Mouse (Mus musculus) embryonic facial prominence, embryonic 15.5 days (tissue): ENCODE data around the gene Gm20388. TPM values are rescaled to one million over a fixed set of nuclear protein-coding genes. Genes with fewer than 3 reads are reported as not detected.

ENCODE experiments used
- ATAC-seq: fragments of 200-750 bp; cut with Nextera tagmentation; 2 replicates; pipeline ENCODE4 v1.8.0; 2017; ENCODE audit warnings: low read depth, moderate TSS enrichment; ENCODE audit not compliant: insufficient number of reproducible peaks, low FRiP score, low TSS enrichment
- H3K27ac ChIP-seq: fragments of 300-500 bp; sonication (generic); replicated peaks from 2 replicates; pipeline ENCODE4 v1.5.1; 2015; ENCODE audit warnings: mild to moderate bottlenecking, inconsistent platforms
- H3K27me3 ChIP-seq: fragments of 300-500 bp; sonication (generic); 2 replicates; pipeline ENCODE4 v1.6.1; 2015; ENCODE audit warnings: inconsistent platforms
- H3K36me3 ChIP-seq: fragments of 300-500 bp; sonication (generic); 2 replicates; pipeline ENCODE4 v1.6.1; 2015; ENCODE audit warnings: mild to moderate bottlenecking, inconsistent platforms
- H3K4me1 ChIP-seq: fragments of 300-500 bp; sonication (generic); 2 replicates; pipeline ENCODE4 v1.6.1; 2015; ENCODE audit warnings: inconsistent platforms
- H3K4me2 ChIP-seq: fragments of 300-500 bp; sonication (generic); replicated peaks from 2 replicates; pipeline ENCODE4 v1.6.1; 2015; ENCODE audit warnings: mild to moderate bottlenecking, inconsistent platforms
- H3K4me3 ChIP-seq: fragments of 300-500 bp; sonication (generic); replicated peaks from 2 replicates; pipeline ENCODE4 v1.5.1; 2015; ENCODE audit warnings: mild to moderate bottlenecking, inconsistent platforms
- H3K9ac ChIP-seq: fragments of 300-500 bp; sonication (generic); 2 replicates; pipeline ENCODE4 v1.6.1; 2015; ENCODE audit warnings: inconsistent platforms
- H3K9me3 ChIP-seq: fragments of 300-500 bp; sonication (generic); replicated peaks from 2 replicates; pipeline ENCODE4 v1.6.1; 2016; ENCODE audit warnings: inconsistent platforms
- WGBS: fragments of 180-500 bp; shearing (Covaris S2); methylation state at CpG from one replicate; pipeline ENCODE4 v1.1.7; 2015; 5-methylcytosine and 5-hydroxymethylcytosine counted together
- polyA plus RNA-seq: library from polyadenylated mRNA; unstranded; fragments of >200 nt; fragmentation: Nextera tagmentation; extraction: Ambion mirVana; gene quantifications from 2 replicates; pipeline ENCODE4 v1.2.1, GENCODE M21; 2015

The Gm20388 gene
- polyA plus RNA-seq, 1 experiment from 2014 or later, result 8.0 TPM

DNA sequence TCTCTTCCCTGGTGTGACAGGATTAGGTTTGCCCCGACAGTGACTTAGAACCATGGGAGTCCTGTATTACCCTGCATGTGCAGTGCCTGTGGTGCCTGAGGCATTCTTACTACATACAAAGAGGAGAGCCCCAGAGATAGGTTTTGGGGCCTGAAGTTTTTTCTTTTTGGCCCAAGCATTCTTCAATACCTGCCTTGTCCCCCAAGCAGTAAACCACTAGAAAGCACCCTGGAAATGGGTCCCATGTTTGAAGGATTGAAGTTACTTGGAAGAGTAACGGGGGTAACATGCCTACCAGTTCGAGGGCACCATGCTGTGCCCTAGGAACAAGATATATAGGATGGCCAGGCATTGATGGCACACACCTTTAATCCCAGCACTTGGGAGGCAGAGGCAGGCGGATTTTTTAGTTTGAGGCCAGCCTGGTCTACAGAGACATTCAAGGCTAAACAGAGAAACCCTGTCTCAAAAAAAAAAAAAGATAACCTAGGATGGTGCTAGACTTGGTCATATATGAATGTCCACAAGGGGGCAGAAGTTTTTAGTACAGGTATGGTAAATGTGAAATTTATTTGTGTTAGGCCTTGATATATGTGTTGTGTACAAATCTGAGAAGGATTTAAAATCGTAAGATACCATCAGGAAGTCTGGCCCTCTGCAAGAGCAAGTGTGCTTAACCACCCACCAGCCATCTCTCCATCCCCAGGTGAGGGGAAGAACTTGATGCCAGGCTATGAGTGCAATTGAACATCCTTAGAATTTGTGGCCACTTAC is 3195.1 kb downstream of the Gm20388 start:
- no peak overlapping the region for H3K4me2 ChIP-seq
- no peak overlapping the region for H3K27ac ChIP-seq
- H3K4me1 ChIP-seq, result peaks cover 24% of the 10 kb centered on the region
- WGBS, result 68% methylated on average over 5 of the region's 5 CpGs
- H3K27me3 ChIP-seq, result no peaks in the 10 kb centered on the region
- no peak overlapping the region for H3K9ac ChIP-seq
- no peaks in the 10 kb centered on the region for H3K9me3 ChIP-seq
- no peak for ATAC-seq
- no peak overlapping the region for H3K4me3 ChIP-seq
- H3K36me3 ChIP-seq, result peaks cover 27% of the 10 kb centered on the region

GRCm38 (mm10) chr8:123106531-123106930 is 3195.9 kb downstream of the Gm20388 start:
- Histone ChIP-seq H3K9me3 (no peaks in the 10 kb centered on the region), H3K9ac (no peak overlapping the region), H3K4me2 (no peak overlapping the region), H3K4me3 (no peak overlapping the region), H3K27ac (no peak overlapping the region), H3K4me1 (peaks cover 24% of the 10 kb centered on the region), H3K27me3 (no peaks in the 10 kb centered on the region), H3K36me3 (peaks cover 27% of the 10 kb centered on the region)
- WGBS, result 56% methylated on average over 2 of the region's 2 CpGs
- no peak for ATAC-seq

DNA sequence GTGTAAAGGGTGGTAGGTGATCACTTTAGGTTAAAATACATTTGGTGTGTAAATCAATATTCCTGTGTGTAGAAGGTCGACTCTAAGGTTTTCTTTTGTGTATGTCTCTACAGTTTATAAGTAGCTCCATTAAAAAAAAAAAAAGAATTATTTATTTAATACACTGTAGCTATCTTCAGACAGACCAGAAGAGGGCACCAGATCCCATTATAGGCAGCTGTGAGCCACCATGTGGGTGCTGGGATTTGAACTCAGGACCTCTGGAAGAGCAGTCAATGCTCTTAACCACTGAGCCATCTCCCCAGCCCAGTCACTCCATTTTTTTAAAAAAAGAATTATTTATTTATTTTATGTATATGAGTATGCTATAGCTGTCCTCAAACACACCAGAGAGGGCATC is 3197.4 kb downstream of the Gm20388 start:
- Histone ChIP-seq H3K4me3 (no peak overlapping the region), H3K4me1 (peaks cover 21% of the 10 kb centered on the region), H3K4me2 (no peak overlapping the region), H3K27me3 (no peaks in the 10 kb centered on the region), H3K27ac (no peak overlapping the region), H3K9ac (no peak overlapping the region), H3K36me3 (peaks cover 27% of the 10 kb centered on the region), H3K9me3 (no peaks in the 10 kb centered on the region)
- WGBS, result 75% methylated on average over 1 of the region's 1 CpGs
- no peak for ATAC-seq

DNA sequence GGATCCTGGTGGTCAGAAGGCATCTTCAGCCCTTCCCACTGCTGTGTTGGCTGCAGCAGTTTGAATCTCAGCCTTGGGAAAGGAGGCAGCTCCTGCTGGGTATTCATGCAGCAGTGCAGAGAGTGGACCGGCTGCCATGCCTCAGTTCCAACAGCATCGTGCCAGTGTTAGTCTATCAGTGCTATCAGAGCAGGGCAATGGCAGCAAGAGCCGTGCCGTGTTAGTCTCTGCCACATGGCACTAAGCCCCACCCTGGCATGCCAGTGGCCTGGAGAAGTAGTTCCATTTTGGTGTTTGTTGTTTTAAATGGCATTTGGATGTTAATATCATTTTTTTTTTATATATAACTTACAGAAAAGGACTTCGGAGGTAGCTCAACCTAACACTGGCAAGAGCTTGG is 3198.3 kb downstream of the Gm20388 start:
- Histone ChIP-seq H3K4me3 (no peak overlapping the region), H3K4me1 (peaks cover 14% of the 10 kb centered on the region), H3K36me3 (peaks cover 19% of the 10 kb centered on the region), H3K9ac (no peak overlapping the region), H3K27me3 (no peaks in the 10 kb centered on the region), H3K4me2 (no peak overlapping the region), H3K9me3 (no peaks in the 10 kb centered on the region), H3K27ac (no peak overlapping the region)
- ATAC-seq, result no peak
- WGBS, result 84% methylated on average over 5 of the region's 5 CpGs

DNA sequence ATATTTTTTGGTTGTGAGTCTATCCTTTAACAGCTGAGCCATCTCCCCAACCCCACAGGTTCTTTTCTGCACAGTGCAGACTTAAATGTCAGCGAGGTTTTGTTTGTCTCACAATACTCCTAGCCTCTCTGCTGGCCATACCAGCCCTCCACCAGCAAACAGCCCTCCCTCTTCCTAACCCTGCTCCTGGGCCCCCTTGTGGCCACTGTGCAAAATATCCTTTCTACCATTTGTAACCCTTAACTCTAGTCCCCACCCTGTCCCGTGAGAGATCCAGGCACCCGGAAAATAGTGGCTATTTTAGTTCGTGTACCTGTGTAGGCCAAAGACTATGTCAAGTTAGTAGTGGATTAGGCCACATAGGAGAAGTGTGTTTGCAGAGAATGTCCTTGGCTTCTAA is 3200.0 kb downstream of the Gm20388 start:
- 15% methylated on average over 4 of the region's 4 CpGs for WGBS
- ATAC-seq, result 0 out of 2 replicates have a peak, but pooled peaks have one; percentile 34

DNA sequence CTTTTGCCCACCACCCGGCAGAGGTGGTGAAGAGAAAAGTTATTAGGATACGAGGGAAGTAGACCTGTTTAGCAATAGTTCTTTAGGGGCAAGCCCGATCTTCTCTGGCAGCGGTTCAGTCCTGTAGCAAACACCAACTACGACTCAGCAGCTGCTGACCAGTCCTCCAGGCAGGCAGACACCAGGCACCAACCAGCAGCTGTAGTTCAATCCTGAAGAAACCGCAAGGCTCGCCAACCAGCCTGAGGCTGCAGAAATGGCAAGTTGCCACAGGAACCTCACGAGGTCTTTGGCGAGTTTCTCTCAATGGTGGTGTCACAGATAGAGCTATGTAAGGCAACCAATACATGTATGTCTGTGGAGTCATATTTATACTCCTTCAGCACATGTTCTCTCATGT is 3202.3 kb downstream of the Gm20388 start:
- Histone ChIP-seq H3K27me3 (peaks cover 24% of the 10 kb centered on the region), H3K4me3 (no peak overlapping the region), H3K9ac (no peak overlapping the region), H3K4me1 (peaks cover 31% of the 10 kb centered on the region), H3K9me3 (no peaks in the 10 kb centered on the region), H3K4me2 (no peak overlapping the region), H3K27ac (no peak overlapping the region), H3K36me3 (no peaks in the 10 kb centered on the region)
- no peak for ATAC-seq
- WGBS, result 60% methylated on average over 9 of the region's 9 CpGs

More for the DNA sequence above, 3200.0 kb downstream of the Gm20388 start:
- Histone ChIP-seq H3K4me1 (peaks cover 15% of the 10 kb centered on the region), H3K9ac (no peak overlapping the region), H3K27ac (no peak overlapping the region), H3K9me3 (no peaks in the 10 kb centered on the region), H3K36me3 (peaks cover 2% of the 10 kb centered on the region), H3K4me2 (no peak overlapping the region), H3K4me3 (no peak overlapping the region), H3K27me3 (peaks cover 2% of the 10 kb centered on the region)

GRCm38 (mm10) chr8:123113908-123114469 is 3203.3 kb downstream of the Gm20388 start:
- H3K4me2 ChIP-seq, result no peak overlapping the region
- H3K27me3 ChIP-seq, result peaks cover 35% of the 10 kb centered on the region
- H3K36me3 ChIP-seq, result no peaks in the 10 kb centered on the region
- 48% methylated on average over 2 of the region's 2 CpGs for WGBS
- no peak overlapping the region; the same call in 1 of the 2 replicates for H3K9ac ChIP-seq
- H3K4me1 ChIP-seq, result peaks cover 35% of the 10 kb centered on the region
- 0 out of 2 replicates have a peak, but pooled peaks have one; percentile 27 for ATAC-seq
- no peak overlapping the region for H3K27ac ChIP-seq
- no peaks in the 10 kb centered on the region for H3K9me3 ChIP-seq
- H3K4me3 ChIP-seq, result no peak overlapping the region

- H3K4me3 ChIP-seq, result no peak overlapping the region
- ATAC-seq, result no peak
- peaks cover 41% of the 10 kb centered on the region for H3K27me3 ChIP-seq
- no peak overlapping the region for H3K9ac ChIP-seq
- H3K4me1 ChIP-seq, result peaks cover 35% of the 10 kb centered on the region
- no peak overlapping the region for H3K27ac ChIP-seq
- H3K4me2 ChIP-seq, result no peak overlapping the region
- no peaks in the 10 kb centered on the region for H3K36me3 ChIP-seq
- H3K9me3 ChIP-seq, result no peaks in the 10 kb centered on the region
- WGBS, result 42% methylated on average over 3 of the region's 3 CpGs
Observed at GRCm38 (mm10) chr8:123114644-123115043, 3204.0 kb downstream of the Gm20388 start.

DNA sequence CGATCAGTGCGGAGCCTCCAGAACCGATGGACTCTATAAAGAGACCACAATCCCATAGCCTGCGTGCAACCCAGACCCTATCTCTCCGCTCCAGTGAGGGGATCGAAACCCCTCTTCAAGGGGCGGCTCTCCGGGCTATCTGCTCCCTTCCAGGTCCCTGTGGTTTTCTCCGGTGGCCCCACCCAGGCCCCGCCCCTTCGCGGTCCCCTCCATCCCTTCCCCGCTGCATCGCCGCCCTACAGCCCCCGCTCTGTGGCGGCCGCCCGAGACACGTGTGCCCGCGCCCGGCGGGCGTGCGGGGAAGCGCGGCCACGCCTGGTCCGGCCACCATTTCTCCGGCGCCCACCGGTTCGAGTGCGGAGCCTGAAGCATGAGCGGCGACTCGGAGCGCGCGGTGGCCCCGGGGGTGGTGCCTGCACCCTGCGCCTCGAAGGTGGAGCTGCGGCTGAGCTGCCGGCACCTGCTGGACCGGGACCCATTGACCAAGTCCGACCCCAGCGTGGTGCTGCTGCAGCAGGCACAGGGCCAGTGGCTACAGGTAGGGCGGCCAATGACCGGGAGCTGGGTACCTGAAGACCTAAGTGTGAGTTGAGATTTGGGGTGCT is 3206.6 kb downstream of the Gm20388 start, which contains the start of gene Cpne7:
TSS of gene Cpne7 (plus strand) at position 248 of the 605 bp plus-strand sequence.
- H3K27me3 ChIP-seq, result peaks cover 44% of the 10 kb centered on the region

DNA sequence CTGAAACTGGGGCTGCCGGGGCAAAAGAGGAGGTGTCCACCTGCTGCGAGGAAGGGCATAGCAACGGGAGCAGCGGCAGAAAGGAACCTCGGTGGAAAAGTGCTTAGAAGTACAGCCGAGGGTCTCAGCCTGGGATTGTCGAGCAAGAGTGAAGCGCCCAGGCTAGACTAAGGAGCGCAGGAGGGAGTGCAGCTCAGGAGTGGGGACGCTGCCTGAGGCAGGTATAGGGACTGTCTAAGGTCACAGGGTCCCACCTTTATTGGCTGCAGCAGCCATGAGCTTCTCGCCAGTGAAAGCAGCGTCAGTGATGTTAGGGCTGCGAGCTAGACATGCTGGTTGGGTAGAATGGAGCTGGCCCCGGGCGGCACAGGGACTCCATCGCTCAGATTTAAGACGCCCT is 3207.1 kb downstream of the Gm20388 start:
- Histone ChIP-seq H3K4me3 (peak overlapping the region; percentile 43), H3K4me2 (peak overlapping the region; percentile 75), H3K4me1 (peaks cover 28% of the 10 kb centered on the region), H3K9me3 (no peaks in the 10 kb centered on the region), H3K27ac (no peak overlapping the region), H3K9ac (0 out of 2 replicates have a peak overlapping the region, but pooled peaks have one; percentile 15), H3K27me3 (peaks cover 44% of the 10 kb centered on the region), H3K36me3 (no peaks in the 10 kb centered on the region)
- no peak for ATAC-seq
- WGBS, result 3% methylated on average over 17 of the region's 17 CpGs

More for the DNA sequence above, 3206.6 kb downstream of the Gm20388 start, which contains the start of gene Cpne7:
- Histone ChIP-seq H3K4me1 (peaks cover 28% of the 10 kb centered on the region), H3K9ac (peak within 1 kb of the TSS; percentile 15; the same call in 1 of the 2 replicates), H3K9me3 (no peaks in the 10 kb centered on the region), H3K4me3 (peak within 1 kb of the TSS; percentile 43), H3K4me2 (peak within 1 kb of the TSS; percentile 75), H3K36me3 (no peaks in the 10 kb centered on the region), H3K27ac (no peak within 1 kb of the TSS)
- no peak for ATAC-seq
- under 1% methylated on average over 45 of the region's 51 CpGs for WGBS

- H3K9ac ChIP-seq, result no peak overlapping the region
- no peak overlapping the region for H3K4me2 ChIP-seq
- no peaks in the 10 kb centered on the region for H3K36me3 ChIP-seq
- no peak for ATAC-seq
- peaks cover 29% of the 10 kb centered on the region for H3K27me3 ChIP-seq
- no peak overlapping the region for H3K27ac ChIP-seq
- H3K4me1 ChIP-seq, result peaks cover 33% of the 10 kb centered on the region
- H3K4me3 ChIP-seq, result no peak overlapping the region
- 55% methylated on average over 9 of the region's 9 CpGs for WGBS
- H3K9me3 ChIP-seq, result no peaks in the 10 kb centered on the region
Observed at GRCm38 (mm10) chr8:123122059-123122458, 3211.4 kb downstream of the Gm20388 start.
